Mouse (Mus musculus): Measurements from ENCODE around the gene Sorbs2. TPM values are rescaled to one million over a fixed set of nuclear protein-coding genes. Genes with fewer than 3 reads are reported as not detected.

Gene Sorbs2
- polyA plus RNA-seq, 1 experiment from 2014 or later, result 69.1 TPM

- Histone ChIP-seq H3K9ac (no peak overlapping the region), H3K27ac (no peak overlapping the region), H3K4me3 (replicated peaks; ENCODE audit: low read length) (no peak overlapping the region), H3K4me1 (replicated peaks; ENCODE audit: control insufficient read depth, insufficient read depth, low read length) (no peaks in the 10 kb centered on the region), H3K27me3 (ENCODE audit: control insufficient read depth, insufficient read depth, low read length) (no peaks in the 10 kb centered on the region), H3K9me3 (ENCODE audit: control insufficient read depth, low read length) (no peaks in the 10 kb centered on the region), H3K36me3 (replicated peaks; ENCODE audit: control insufficient read depth, insufficient read depth) (no peaks in the 10 kb centered on the region), H3K4me2 (replicated peaks) (no peak overlapping the region)
- 76% methylated on average over 6 of the region's 6 CpGs for WGBS
- no peak for ATAC-seq (ENCODE audit: low FRiP score)
- no peak for DNase-seq (ENCODE audit: low spot score)
Observed at GRCm38 (mm10) chr8:45608413-45608812, 100.8 kb downstream of the Sorbs2 start.

- no peaks in the 10 kb centered on the region for H3K9me3 ChIP-seq (ENCODE audit: control insufficient read depth, low read length)
- DNase-seq (ENCODE audit: low spot score), result no peak
- ATAC-seq (ENCODE audit: low FRiP score), result no peak
Observed at GRCm38 (mm10) chr8:45610426-45611215, 103.0 kb downstream of the Sorbs2 start.

GRCm38 (mm10) chr8:45611320-45611719, 103.7 kb downstream of the Sorbs2 start:
- ATAC-seq (ENCODE audit: low FRiP score), result no peak
- Histone ChIP-seq H3K9me3 (ENCODE audit: control insufficient read depth, low read length) (no peaks in the 10 kb centered on the region), H3K4me2 (replicated peaks) (no peak overlapping the region), H3K36me3 (replicated peaks; ENCODE audit: control insufficient read depth, insufficient read depth) (no peaks in the 10 kb centered on the region), H3K27ac (no peak overlapping the region), H3K4me1 (replicated peaks; ENCODE audit: control insufficient read depth, insufficient read depth, low read length) (0 out of 2 replicates have a peak, but pooled peaks cover 7% of the 10 kb centered on the region), H3K4me3 (replicated peaks; ENCODE audit: low read length) (no peak overlapping the region), H3K27me3 (ENCODE audit: control insufficient read depth, insufficient read depth, low read length) (no peaks in the 10 kb centered on the region), H3K9ac (no peak overlapping the region)
- DNase-seq (ENCODE audit: low spot score), result no peak
- WGBS, result 74% methylated on average over 1 of the region's 1 CpGs

More at GRCm38 (mm10) chr8:45610426-45611215, 103.0 kb downstream of the Sorbs2 start:
- Histone ChIP-seq H3K4me1 (replicated peaks; ENCODE audit: control insufficient read depth, insufficient read depth, low read length) (0 out of 2 replicates have a peak, but pooled peaks cover 7% of the 10 kb centered on the region), H3K4me3 (replicated peaks; ENCODE audit: low read length) (no peak overlapping the region), H3K36me3 (replicated peaks; ENCODE audit: control insufficient read depth, insufficient read depth) (no peaks in the 10 kb centered on the region), H3K9ac (no peak overlapping the region), H3K27me3 (ENCODE audit: control insufficient read depth, insufficient read depth, low read length) (no peaks in the 10 kb centered on the region), H3K4me2 (replicated peaks) (no peak overlapping the region), H3K27ac (no peak overlapping the region)
- 17% methylated on average over 7 of the region's 7 CpGs for WGBS

- no peak for ATAC-seq (ENCODE audit: low FRiP score)
- H3K4me3 ChIP-seq (replicated peaks; ENCODE audit: low read length), result no peak overlapping the region
- WGBS, result 46% methylated on average over 5 of the region's 5 CpGs
- H3K9ac ChIP-seq, result no peak overlapping the region
- H3K9me3 ChIP-seq (ENCODE audit: control insufficient read depth, low read length), result no peaks in the 10 kb centered on the region
- 0 out of 2 replicates have a peak, but pooled peaks cover 7% of the 10 kb centered on the region for H3K4me1 ChIP-seq (replicated peaks; ENCODE audit: control insufficient read depth, insufficient read depth, low read length)
- no peak overlapping the region for H3K27ac ChIP-seq
- no peaks in the 10 kb centered on the region for H3K36me3 ChIP-seq (replicated peaks; ENCODE audit: control insufficient read depth, insufficient read depth)
- H3K4me2 ChIP-seq (replicated peaks), result no peak overlapping the region
- no peak for DNase-seq (ENCODE audit: low spot score)
- H3K27me3 ChIP-seq (ENCODE audit: control insufficient read depth, insufficient read depth, low read length), result no peaks in the 10 kb centered on the region
Observed at GRCm38 (mm10) chr8:45614610-45615009, 107.0 kb downstream of the Sorbs2 start.

- Histone ChIP-seq H3K4me1 (replicated peaks; ENCODE audit: control insufficient read depth, insufficient read depth, low read length) (0 out of 2 replicates have a peak, but pooled peaks cover 7% of the 10 kb centered on the region), H3K36me3 (replicated peaks; ENCODE audit: control insufficient read depth, insufficient read depth) (no peaks in the 10 kb centered on the region), H3K9me3 (ENCODE audit: control insufficient read depth, low read length) (no peaks in the 10 kb centered on the region), H3K27me3 (ENCODE audit: control insufficient read depth, insufficient read depth, low read length) (no peaks in the 10 kb centered on the region), H3K27ac (no peak overlapping the region), H3K9ac (no peak overlapping the region), H3K4me2 (replicated peaks) (peak overlapping the region; percentile 1; the same call in 1 of the 2 replicates), H3K4me3 (replicated peaks; ENCODE audit: low read length) (no peak overlapping the region)
- DNase-seq (ENCODE audit: low spot score) (no peak), ATAC-seq (ENCODE audit: low FRiP score) (no peak)
- 14% methylated on average over 9 of the region's 9 CpGs for WGBS
Observed at GRCm38 (mm10) chr8:45615050-45615449, 107.5 kb downstream of the Sorbs2 start.

- no peak overlapping the region for H3K4me3 ChIP-seq (replicated peaks; ENCODE audit: low read length)
- H3K9me3 ChIP-seq (ENCODE audit: control insufficient read depth, low read length), result no peaks in the 10 kb centered on the region
- H3K27ac ChIP-seq, result no peak overlapping the region
- 52% methylated on average over 7 of the region's 7 CpGs for WGBS
- H3K4me2 ChIP-seq (replicated peaks), result peak overlapping the region; percentile 1; the same call in 1 of the 2 replicates
- no peaks in the 10 kb centered on the region for H3K36me3 ChIP-seq (replicated peaks; ENCODE audit: control insufficient read depth, insufficient read depth)
- 0 out of 2 replicates have a peak, but pooled peaks cover 7% of the 10 kb centered on the region for H3K4me1 ChIP-seq (replicated peaks; ENCODE audit: control insufficient read depth, insufficient read depth, low read length)
- H3K27me3 ChIP-seq (ENCODE audit: control insufficient read depth, insufficient read depth, low read length), result no peaks in the 10 kb centered on the region
- H3K9ac ChIP-seq, result no peak overlapping the region
- ATAC-seq (ENCODE audit: low FRiP score) (peak; percentile 51), DNase-seq (ENCODE audit: low spot score) (no peak)
Observed at GRCm38 (mm10) chr8:45615551-45615950, 108.0 kb downstream of the Sorbs2 start.

GRCm38 (mm10) chr8:45621576-45622178, 114.1 kb downstream of the Sorbs2 start:
- H3K36me3 ChIP-seq (replicated peaks; ENCODE audit: control insufficient read depth, insufficient read depth), result no peaks in the 10 kb centered on the region; the same call in 1 of the 2 replicates
- no peaks in the 10 kb centered on the region for H3K27me3 ChIP-seq (ENCODE audit: control insufficient read depth, insufficient read depth, low read length)
- no peak for ATAC-seq (ENCODE audit: low FRiP score)
- H3K4me1 ChIP-seq (replicated peaks; ENCODE audit: control insufficient read depth, insufficient read depth, low read length), result peaks cover 10% of the 10 kb centered on the region; the same call in 1 of the 2 replicates
- WGBS, result 68% methylated on average over 15 of the region's 15 CpGs
- no peak for DNase-seq (ENCODE audit: low spot score)
- H3K4me2 ChIP-seq (replicated peaks), result no peak overlapping the region
- H3K9ac ChIP-seq, result no peak overlapping the region
- no peak overlapping the region for H3K27ac ChIP-seq
- no peak overlapping the region for H3K4me3 ChIP-seq (replicated peaks; ENCODE audit: low read length)
- no peaks in the 10 kb centered on the region for H3K9me3 ChIP-seq (ENCODE audit: control insufficient read depth, low read length)

- Histone ChIP-seq H3K9ac (no peak overlapping the region), H3K4me3 (replicated peaks; ENCODE audit: low read length) (no peak overlapping the region), H3K27me3 (ENCODE audit: control insufficient read depth, insufficient read depth, low read length) (no peaks in the 10 kb centered on the region), H3K36me3 (replicated peaks; ENCODE audit: control insufficient read depth, insufficient read depth) (no peaks in the 10 kb centered on the region), H3K4me1 (replicated peaks; ENCODE audit: control insufficient read depth, insufficient read depth, low read length) (peaks cover 35% of the 10 kb centered on the region), H3K9me3 (ENCODE audit: control insufficient read depth, low read length) (no peaks in the 10 kb centered on the region), H3K4me2 (replicated peaks) (no peak overlapping the region), H3K27ac (no peak overlapping the region)
- ATAC-seq (ENCODE audit: low FRiP score) (no peak), DNase-seq (ENCODE audit: low spot score) (no peak)
- 43% methylated on average over 5 of the region's 5 CpGs for WGBS
Observed at GRCm38 (mm10) chr8:45626406-45626805, 118.8 kb downstream of the Sorbs2 start.
